Mouse (Mus musculus) G1E (cell line): ENCODE results near the gene Rnf26.

Source experiments
- CTCF ChIP-seq: IDR thresholded peaks from 2 replicates; pipeline ENCODE4 v1.5.1; 2012; ENCODE audit warnings: low read depth, low read length, inconsistent platforms, mixed read lengths
- GATA1 ChIP-seq: IDR thresholded peaks from 2 replicates; pipeline ENCODE4 v1.6.1; 2012; ENCODE audit warnings: borderline replicate concordance, low read length, inconsistent platforms, mixed read lengths
- GATA2 ChIP-seq: IDR thresholded peaks from 2 replicates; pipeline ENCODE4 v1.6.1; 2012; ENCODE audit warnings: low read depth, low read length, inconsistent platforms, borderline replicate concordance
- POLR2AphosphoS5 ChIP-seq: IDR thresholded peaks from 2 replicates; pipeline ENCODE4 v1.6.1; 2012; ENCODE audit warnings: low read depth, low read length, inconsistent platforms; ENCODE audit not compliant: insufficient replicate concordance
- TAL1 ChIP-seq: conservative IDR thresholded peaks from 2 replicates; pipeline ENCODE4 v1.6.1; 2012; ENCODE audit warnings: low read depth, low read length, inconsistent platforms, mixed read lengths

DNA sequence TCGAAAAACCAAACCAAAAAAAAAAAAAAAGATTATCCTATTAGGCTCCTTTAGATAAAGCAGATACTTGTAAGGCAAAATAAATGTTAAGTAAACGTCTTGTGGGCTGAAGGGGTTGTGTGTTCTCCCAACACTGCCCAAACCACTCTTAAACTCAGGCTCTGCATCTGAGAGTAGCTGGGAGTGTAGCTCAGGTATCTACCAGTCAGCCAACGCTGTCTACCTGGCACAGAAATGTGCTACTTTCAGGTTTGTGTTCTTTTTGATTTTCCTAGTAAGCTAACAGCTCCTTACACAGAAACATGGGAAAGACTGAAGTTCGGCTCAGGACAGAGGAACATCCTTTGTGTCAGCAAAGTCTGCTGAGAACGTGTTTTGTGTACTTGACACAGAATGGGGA is 18.9 kb upstream of the Rnf26 start:
- TF ChIP-seq CTCF = no peak
- TF ChIP-seq TAL1 = no peak
- TF ChIP-seq GATA1 = no peak
- TF ChIP-seq POLR2AphosphoS5 = no peak
- no peak for TF ChIP-seq GATA2
